Mouse (Mus musculus): ENCODE measurements around the gene Ephx4. TPM values are rescaled to one million over a fixed set of nuclear protein-coding genes. Genes with fewer than 3 reads are reported as not detected.
"Not testable (repeated sequence)": the region's sequence is repeated elsewhere in the genome, so short reads cannot be mapped to it uniquely, and the experiment has no call there.

Gene Ephx4
- total RNA-seq (2021): under 1 TPM; 0.67 to 0.99 TPM
- long read RNA-seq, experiment 1: 0 reads
- long read RNA-seq, experiment 2: 0 reads

DNA sequence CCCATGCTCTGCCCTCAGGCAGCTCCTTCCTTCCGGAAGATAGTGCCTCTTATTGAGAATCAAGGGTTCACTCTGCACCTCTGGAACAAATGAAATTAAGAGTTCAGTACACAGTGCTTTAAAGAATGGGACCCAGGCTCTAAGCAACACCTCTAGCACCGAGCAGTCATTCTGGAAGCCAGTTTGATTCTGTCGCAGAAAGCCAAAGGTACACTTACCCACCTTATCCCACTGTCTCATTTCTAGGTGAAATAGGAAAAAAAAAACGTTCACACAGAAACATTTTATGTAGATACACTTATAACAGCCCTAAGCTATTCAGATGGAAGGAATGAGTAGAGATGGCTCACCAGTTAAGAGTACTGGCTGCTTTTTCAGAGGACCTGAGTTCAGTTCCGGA is at the start of gene Ephx4:
Gene Ephx4, plus strand, starts transcription at position 301 of the 400 bp plus-strand sequence.
- no peak for DNase-seq
- TF ChIP-seq CTCF (IDR thresholded peaks at IDR 0.05): no peak
- H3K4me3 ChIP-seq: peak within 1 kb of the TSS; percentile 79
- intact Hi-C loops (cut with DNase I): no loop called here
- peak within 1 kb of the TSS; percentile 61 for H3K27ac ChIP-seq

DNA sequence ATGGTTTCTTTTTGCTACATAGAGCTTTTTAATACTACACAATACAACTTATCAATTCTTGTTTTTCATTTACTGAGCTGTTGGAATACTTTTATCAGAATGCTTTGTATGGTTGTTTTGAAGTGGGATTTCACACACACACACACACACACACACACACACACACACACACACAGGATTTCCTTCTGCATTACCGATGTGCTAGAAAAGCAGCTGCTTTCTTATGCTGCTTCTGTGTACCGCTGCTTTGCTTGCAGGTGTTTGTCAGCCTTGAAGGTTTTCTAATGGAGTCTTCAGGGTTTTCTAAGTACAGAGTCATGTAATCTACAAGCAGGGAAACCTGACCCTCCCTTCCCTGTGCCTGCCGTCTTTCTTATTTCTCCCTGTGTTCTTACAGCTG is 48.6 kb upstream of the Ephx4 start:
- intact Hi-C loops (cut with DNase I): no loop called here
- H3K27ac ChIP-seq: no peak overlapping the region
- no peak for TF ChIP-seq CTCF (IDR thresholded peaks at IDR 0.05)
- no peak overlapping the region for H3K4me3 ChIP-seq
- no peak for DNase-seq

DNA sequence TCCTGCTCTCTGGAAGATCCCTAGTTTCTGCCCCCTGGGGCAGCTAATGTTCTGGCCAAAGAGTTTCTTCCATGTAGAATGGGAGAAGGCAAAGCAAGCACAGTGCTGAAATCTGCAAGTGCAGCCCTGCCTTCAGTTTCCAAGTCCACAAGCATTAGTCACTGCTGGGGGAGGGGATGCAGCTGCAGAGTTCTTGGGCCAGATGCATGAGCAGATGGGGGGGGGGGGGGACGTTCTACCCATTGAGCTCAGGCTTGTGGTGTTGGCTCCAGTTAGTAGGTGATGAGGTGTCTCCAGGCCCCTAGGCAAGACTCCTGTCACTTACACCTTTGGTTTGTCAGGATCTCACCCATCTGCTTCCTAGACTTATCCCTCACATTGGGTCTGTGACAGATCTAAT is 46.7 kb upstream of the Ephx4 start:
- peak; percentile 67 for DNase-seq
- Histone ChIP-seq H3K27ac (peak overlapping the region; percentile 66), H3K4me3 (no peak overlapping the region)
- intact Hi-C loops (cut with DNase I): no loop called here
- TF ChIP-seq CTCF (IDR thresholded peaks at IDR 0.05): no peak

DNA sequence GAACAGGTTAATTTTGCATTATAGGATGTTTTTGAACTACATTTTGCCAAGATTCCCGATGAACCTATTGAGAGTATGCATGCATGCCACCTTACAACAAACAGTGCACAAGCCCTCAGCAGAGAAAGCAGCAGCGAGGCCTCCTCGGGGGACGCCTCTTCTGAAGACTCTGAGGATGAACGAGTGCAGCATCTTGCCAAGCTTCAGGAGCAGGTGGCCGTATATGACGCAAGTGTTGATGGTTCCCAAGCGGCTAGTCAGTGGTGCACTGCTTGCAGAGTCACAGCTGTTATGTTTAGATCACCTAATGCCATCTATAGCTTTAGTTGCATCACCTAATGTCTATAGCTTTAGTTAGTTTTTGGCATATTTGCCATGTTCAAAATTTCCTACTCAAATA is 44.8 kb upstream of the Ephx4 start:
- peak; percentile 28 for DNase-seq
- intact Hi-C loops (cut with DNase I): no loop called here
- H3K27ac ChIP-seq: no peak overlapping the region
- TF ChIP-seq CTCF (IDR thresholded peaks at IDR 0.05): no peak
- no peak overlapping the region for H3K4me3 ChIP-seq

DNA sequence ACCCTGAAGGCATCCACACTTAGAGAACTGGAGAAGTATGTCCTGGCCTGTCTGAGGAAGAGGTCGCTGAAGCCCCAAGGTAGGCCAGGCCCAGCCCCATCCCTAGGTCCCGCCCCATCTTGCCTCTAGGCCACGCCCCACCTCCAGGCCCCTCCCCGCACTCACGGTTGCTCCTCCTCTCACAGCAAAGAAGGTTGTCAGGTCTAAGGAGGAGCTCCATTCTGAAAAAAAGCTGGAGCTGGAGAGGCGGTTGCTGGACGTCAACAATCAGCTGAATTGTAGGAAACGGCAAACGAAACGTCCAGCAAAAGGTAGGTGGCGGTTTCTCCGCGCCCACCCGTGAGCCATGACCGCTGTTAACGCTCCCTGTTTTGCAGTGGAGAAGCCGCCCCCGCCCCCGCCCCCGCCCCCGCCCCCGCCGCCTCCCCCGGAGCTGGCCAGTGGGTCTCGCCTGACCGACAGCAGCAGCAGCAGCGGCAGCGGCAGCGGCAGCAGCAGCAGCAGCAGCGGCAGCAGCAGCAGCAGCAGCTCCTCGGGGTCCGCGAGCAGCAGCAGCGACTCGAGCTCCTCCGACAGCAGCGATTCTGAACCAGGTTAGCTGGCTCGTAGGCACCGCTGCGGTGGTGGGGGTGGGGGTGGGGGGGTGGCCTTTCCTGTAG is 43.0 kb upstream of the Ephx4 start:
- no peak for TF ChIP-seq CTCF (IDR thresholded peaks at IDR 0.05)
- peak; percentile 93 for DNase-seq
- intact Hi-C loops (cut with DNase I): no loop called here
- peak overlapping the region; percentile 93 for H3K27ac ChIP-seq
- peak overlapping the region; percentile 90 for H3K4me3 ChIP-seq

DNA sequence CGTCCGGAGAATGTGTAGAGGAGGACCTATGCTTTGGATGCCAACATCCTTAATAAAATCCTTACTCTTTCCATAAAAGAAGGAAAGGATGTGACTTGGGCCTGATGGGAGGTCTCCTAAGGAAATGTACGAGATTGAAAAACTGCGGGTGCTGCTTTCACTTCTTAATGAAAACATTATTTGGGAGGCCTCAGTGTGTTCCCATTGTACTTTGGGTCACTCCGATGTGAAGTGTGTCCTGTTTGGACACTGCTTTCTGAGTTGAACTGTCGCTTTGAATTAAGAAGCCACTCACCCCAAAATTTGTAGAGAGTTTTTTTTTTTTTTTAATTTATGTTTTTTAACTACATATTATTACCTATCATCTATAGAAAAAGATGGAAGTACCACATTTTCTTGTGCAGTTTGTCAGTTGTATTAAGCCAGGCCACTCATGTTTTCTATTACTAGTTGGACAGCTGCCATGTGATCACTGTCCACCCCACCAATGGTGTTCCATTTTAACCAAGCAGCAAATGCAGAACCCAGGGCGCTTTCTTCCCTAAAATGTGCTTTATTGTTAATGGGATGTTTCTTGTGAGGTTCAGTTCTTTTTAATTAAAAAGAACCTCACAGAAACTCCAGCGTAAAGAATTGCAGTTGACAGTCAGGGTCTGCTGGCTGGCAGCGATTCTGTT is 42.3 kb upstream of the Ephx4 start:
- Histone ChIP-seq H3K4me3 (peak overlapping the region; percentile 90), H3K27ac (peak overlapping the region; percentile 93)
- DNase-seq: no peak
- intact Hi-C loops (cut with DNase I): no loop called here
- no peak for TF ChIP-seq CTCF (IDR thresholded peaks at IDR 0.05)

DNA sequence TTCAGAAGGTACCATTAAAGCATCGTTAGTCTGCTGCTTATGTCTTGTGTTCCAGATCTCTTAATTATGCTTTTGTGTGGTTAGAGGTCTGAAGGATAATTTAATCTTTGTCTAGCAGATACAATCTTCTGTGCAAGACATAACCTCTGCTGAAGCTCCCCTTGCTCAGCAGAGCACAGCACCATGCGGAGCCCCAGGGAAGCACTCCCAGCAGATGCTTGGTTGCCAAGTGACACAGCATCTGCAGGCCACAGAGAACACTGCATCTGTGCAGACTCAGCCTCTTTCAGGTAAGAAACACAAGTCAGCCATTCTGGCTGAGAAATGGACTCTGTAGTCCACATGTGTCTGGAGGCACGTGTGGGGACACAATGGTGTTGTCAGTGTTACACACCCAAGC is 32.5 kb upstream of the Ephx4 start:
- intact Hi-C loops (cut with DNase I): no loop called here
- TF ChIP-seq CTCF (IDR thresholded peaks at IDR 0.05): no peak
- no peak overlapping the region for H3K27ac ChIP-seq
- H3K4me3 ChIP-seq: no peak overlapping the region
- no peak for DNase-seq

DNA sequence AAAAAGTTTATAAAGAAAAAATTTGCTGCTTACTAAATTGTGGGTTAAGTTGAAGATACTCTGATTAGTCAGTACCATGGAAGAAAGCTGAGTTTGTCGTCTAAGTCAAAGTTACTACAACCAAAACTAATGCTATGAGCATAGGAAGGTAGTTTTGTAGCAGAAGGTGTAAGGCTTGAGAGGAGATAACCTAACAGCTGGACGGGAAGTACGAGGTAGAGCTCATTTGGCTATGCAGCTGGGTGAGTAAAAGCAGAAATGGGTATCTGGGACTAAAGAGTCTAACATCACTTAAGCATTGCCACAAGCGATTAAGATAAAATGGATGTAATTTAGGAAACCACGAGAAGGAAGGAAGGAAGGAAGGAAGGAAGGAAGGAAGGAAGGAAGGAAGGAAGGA is 31.2 kb upstream of the Ephx4 start:
- intact Hi-C loops (cut with DNase I): no loop called here
- Histone ChIP-seq H3K27ac (no peak overlapping the region), H3K4me3 (no peak overlapping the region)
- no peak for TF ChIP-seq CTCF (IDR thresholded peaks at IDR 0.05)
- no peak for DNase-seq

DNA sequence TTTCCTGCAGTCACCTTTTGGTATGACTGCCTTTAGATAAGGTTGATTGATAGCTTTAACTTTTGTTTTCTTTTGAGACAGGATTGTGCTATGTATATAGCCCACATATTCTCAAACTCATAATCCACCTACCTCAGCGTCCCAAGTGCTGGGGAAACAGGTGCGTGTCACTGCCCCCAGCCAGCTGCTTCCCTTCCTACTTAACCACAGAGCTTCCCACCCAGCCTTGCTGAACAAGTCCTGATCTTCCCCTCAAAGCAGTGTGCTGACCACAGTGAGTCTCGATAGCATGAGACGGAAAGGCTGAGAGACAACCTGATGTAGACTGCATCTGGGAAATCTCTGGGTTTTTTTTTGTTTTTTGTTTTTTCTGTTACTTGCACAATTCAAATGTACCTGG is 29.3 kb upstream of the Ephx4 start:
- no peak overlapping the region for H3K27ac ChIP-seq
- H3K4me3 ChIP-seq: no peak overlapping the region
- intact Hi-C loops (cut with DNase I): no loop called here
- TF ChIP-seq CTCF (IDR thresholded peaks at IDR 0.05): no peak
- DNase-seq: no peak

DNA sequence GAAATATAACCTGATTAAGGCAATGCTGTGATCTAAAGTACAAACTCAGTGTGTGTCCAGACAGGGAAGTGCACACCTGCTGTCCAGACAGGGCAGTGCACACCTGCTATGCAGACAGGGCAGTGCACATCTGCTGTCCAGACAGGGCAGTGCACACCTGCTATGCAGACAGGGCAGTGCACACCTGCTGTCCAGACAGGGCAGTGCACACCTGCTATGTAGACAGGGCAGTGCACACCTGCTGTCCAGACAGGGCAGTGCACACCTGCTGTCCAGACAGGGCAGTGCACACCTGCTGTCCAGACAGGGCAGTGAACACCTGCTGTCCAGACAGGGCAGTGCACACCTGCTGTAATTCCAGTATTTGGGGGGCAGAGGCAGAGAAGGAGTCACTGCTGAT is 16.1 kb upstream of the Ephx4 start:
- DNase-seq; H3K27ac ChIP-seq; intact Hi-C loops (cut with DNase I); H3K4me3 ChIP-seq: not testable (repeated sequence)

DNA sequence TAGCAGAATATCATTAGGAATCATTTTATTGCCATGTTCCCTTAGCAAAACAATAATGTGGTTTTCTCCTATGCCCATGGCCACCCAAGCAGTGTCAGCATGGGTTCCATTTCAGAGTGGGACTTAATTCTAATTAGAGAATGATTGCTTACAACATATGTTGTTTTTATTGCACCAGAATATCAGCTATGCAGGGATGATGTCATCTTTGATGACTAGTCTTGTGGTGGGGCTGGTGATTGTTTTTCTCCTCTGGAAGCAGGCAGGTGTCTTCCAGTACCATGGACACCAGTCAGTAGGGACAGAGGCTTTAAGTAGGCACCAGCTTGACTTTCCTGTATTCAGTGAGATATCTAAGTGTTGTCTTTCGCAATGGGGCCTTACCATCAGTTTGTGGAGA is 14.7 kb upstream of the Ephx4 start:
- Histone ChIP-seq H3K27ac (no peak overlapping the region), H3K4me3 (no peak overlapping the region)
- DNase-seq: no peak
- TF ChIP-seq CTCF (IDR thresholded peaks at IDR 0.05): no peak
- intact Hi-C loops (cut with DNase I): no loop called here

DNA sequence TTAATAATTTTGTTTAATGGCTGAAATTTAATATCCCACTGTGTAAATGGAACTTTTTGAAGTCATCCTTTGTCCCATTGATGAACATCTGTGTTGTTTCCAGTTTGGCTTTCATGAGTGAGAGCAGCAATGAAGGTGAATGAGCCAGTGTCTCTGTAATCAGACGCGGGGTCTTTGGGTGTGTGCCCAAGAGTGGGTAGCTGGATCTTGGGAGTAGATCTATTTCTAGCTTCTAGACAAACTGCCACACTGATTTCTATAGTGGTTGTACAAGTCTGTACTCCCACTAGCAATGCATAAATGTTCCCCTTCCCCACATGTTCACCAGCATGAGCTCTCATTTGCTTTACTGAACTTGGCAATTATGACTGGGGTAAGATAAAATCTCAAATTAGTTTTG is 13.2 kb upstream of the Ephx4 start:
- Histone ChIP-seq H3K27ac (no peak overlapping the region), H3K4me3 (no peak overlapping the region)
- intact Hi-C loops (cut with DNase I): no loop called here
- no peak for TF ChIP-seq CTCF (IDR thresholded peaks at IDR 0.05)
- no peak for DNase-seq

DNA sequence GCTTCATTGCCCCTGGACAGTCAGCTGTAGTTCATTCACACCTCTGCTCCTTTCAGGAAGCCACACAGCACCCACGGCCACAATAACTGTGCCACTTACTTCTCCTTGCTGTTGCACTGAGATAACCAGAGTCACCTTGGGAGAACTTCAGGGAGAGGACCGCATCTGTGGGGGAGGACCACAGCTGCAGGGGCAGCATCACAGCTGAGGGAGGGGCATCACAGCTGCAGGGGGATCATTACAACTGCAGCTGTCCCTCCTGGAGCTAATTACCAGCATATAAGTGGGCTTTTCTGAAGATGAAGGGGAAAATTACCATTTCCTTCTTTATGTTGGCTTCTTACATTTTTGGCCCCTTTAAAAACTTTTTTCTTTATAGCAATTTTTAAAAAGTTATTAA is 8.1 kb upstream of the Ephx4 start:
- no peak for DNase-seq
- Histone ChIP-seq H3K27ac (no peak overlapping the region), H3K4me3 (no peak overlapping the region)
- intact Hi-C loops (cut with DNase I): no loop called here
- TF ChIP-seq CTCF (IDR thresholded peaks at IDR 0.05): no peak
